Mouse (Mus musculus): ENCODE results near the gene Cacna1d. TPM values are rescaled to one million over a fixed set of nuclear protein-coding genes. Genes with fewer than 3 reads are reported as not detected.
A peak's percentile ranks its signal among the peaks of the same experiment; 100 is the strongest.

Gene Cacna1d
- total RNA-seq, 2 experiments from 2014 or later: 9.6 to 12.5 TPM

DNA sequence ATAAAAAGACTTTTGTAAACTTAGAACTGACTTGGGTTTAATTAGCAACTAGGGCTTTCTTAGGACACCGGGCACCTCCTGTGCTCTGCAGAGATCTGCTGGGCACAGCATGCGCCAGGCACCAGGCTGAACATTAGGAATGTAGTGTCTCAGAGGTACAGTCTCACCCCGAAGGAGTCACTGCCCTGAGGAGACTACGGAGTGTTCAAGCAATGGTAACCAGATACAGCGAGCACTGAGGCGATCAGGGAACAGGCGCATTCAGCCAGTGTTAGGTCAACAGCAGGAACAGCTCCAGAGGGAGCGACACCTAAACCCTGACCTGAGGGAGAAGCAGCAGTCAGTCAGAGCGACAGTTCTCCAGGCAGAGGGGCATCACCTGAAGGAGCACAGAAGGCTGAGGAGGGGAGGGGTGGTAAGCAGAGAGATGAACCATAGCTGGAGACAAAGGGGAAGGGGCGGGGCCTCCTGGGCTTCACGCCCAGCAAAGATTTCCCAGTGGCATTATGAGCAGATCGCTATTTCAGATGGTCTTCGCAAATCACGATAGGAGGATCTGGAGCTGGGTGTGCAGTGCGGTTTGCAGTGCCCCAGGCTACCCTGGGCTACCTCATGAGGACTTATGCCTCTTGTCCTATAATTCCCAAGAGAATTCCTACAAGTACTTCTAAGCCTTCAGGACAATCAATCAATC, 413.0 kb downstream of the Cacna1d start:
- no peak for DNase-seq

DNA sequence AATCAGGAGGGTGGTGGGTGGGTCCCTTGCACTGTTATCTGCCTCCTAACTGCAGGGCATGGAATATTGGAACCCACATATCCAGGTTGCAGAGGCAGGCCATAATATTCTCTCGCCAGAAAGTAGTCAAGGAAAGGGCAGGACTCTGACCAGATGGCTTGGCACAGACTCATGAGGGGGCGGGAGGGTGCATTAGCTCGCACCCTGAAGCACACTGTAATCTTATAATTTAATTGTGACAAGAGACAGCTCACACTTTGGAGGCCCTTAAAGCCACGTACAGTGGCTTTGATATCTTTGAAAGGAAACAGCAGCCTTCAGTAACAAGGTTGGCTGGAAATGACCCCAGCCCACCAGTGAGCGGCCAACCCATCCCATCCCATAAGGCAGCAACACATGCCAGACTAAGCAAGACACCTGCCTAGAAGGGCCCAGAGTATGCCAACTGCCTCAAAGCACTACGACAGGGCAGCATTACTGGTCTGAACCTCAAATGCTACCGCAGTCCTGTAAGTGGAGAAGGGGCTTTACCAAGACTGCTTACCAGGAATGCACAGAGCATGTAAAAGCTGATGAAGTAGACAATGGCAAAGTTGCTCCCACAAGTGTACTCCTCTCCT, 415.9 kb downstream of the Cacna1d start:
- DNase-seq: no peak

DNA sequence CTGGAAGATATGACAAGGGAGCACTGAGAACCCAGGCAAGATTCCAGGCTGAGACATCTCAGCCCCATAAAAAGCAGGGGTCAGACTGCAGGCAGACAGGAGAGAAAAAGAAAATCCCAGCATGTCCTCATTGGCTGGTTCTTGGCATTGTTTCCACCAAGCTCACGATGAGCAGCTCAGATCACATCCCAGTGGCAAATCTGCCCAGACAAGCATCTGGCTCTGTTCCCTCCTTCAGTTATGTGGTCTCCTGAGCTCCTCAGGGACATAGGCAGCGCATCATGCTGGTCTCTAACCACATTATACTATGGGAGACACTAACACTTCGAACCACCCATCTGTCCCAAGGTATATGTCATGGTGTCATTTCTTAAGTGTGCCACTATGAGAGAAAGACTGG, 422.7 kb downstream of the Cacna1d start:
- DNase-seq: no peak

DNA sequence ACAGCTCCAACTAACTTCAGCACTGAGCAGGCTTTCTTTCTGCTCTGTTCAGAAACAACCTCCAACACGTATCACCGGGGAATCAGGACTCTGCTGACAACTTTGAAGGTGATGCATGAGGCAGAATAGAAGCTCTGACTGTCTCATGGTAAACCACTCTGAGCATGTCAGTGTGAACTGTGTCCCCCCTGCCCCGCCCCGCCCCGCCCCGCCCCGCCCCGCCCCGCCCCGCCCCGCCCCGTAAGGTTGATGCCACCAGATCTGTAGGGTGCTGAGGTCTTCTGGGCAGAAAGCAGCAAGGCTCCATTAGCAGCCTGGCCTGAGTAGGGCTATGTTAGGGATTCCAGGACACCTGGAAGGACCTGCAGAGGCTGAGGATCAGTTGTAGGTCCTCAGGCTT, 424.5 kb downstream of the Cacna1d start:
- no peak for DNase-seq

DNA sequence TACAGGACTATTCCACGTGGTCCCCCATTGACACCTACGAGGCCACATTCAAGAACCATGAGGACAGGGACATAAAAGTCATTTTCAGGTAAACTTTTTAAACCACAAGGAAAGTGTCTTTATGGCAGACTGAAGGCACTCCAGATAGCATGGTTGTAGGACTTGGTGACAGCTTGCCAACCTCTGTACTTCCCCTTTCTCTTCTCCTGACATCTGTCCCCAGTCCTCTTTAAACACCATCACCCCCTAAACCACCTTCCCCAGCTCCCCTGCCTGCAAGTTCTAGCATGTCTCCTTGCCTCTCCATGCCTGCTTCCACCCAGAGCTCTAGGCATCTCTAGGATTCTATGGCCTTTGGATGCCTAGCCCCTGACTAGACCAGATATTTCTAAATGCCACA, 426.4 kb downstream of the Cacna1d start:
- DNase-seq: no peak

DNA sequence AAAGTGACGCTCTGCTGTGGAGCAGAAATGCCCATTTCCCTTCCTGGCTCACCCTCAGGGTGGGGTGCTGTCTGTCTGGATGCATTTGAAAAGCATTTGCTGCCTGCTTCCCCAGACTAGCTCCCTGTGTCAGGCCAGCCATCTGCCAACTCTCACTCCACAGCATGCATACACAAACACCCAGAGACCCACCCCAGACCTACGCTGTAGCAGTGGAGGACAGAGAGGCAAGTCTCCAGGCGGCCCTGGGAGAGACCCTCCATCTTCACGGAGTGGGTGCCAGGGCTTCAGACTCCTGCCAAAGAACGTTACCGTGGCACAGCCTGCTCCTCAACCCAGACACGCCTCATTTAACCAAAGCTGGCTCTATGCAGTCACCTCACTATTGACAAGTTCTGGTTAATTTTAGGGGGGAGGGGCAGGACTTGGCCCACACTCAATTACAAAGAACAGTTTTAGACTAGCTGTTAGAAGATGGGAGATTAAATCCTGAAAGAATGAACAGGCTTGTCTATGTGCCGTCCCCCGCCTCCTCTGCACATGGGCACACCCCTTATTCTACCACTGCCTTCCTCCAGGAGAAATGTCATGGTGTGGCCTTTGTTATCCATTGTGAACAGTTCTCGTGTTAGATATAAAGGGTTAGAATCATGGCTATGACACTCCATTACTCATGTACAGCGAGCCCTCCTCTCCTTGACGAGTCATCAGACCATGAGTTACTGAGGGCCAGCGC, 435.1 kb downstream of the Cacna1d start:
- no peak for DNase-seq

DNA sequence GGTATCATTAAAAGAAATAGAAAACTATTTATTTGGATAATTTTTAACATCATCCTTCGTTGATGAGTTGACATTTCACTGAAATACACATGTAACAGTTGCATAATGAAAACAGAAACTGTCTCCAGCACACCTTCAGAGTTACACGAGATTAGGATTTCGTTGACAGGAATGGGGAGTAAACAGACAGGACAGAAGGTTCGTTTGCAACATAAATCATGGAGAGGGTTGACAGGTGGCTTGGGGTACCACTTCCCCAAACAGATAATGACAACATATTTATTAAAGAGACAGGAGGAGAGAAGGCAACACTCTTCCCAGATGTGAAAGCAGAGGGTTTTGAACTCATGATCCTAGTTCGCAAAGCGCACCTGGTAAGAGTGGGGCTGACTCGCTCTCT, 436.3 kb downstream of the Cacna1d start:
- DNase-seq: no peak

DNA sequence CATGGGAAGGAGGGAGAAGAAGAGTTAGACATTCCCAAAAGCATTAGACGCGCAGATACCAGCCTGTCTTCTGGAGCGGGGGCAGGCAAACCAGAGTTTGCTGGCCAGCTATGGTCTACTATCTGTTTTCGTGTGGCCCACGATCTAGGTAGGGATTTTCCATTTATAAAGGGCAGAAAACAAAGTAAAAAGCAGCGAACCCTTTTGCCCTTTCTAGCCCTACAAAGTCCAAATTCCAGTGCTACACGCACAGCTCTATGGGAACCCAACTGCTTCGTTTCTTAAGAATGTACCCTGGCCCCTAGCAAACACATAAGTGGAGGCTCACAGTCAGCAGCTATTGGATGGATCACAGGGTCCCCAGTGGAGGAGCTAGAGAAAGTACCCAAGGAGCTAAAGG, 441.0 kb downstream of the Cacna1d start:
- no peak for DNase-seq

DNA sequence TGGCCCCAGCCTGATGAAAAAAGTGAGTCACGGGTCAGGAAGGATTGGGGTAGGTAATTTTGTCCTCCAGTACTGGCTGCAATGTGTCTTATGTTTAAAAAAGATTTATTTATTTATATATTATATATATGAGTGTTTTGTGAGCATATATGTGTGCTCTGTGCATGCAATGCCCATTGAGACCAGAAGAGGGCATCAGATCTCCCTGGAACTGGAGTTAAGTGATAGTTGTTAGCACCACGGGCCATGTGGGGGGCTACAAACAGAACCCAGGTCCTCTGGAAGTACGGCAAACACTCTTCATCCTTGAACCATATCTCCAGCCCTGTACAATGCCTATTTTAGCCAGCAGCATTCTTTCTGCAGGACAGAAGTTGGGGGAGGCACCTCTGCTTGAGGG, 443.2 kb downstream of the Cacna1d start:
- no peak for DNase-seq

DNA sequence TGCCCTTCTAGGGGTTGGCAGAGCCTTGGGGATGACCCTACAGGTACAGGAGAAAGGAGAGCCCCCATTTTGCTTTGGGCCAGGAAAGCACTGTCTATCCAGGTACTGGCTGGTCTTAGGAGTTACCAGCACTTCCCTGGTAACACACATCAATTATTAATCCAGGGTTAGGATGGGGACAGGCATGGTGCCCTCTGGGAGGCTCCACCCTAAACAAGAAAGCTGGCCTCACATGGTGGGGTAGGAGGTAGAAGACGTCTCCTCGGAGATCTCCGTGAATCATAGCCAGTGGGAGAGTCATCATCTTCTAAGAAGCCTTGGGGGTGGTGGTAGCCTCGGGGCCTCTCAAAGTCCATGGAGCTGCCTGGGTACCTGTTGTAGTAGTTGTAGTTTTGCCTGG, 444.3 kb downstream of the Cacna1d start:
- DNase-seq: no peak

DNA sequence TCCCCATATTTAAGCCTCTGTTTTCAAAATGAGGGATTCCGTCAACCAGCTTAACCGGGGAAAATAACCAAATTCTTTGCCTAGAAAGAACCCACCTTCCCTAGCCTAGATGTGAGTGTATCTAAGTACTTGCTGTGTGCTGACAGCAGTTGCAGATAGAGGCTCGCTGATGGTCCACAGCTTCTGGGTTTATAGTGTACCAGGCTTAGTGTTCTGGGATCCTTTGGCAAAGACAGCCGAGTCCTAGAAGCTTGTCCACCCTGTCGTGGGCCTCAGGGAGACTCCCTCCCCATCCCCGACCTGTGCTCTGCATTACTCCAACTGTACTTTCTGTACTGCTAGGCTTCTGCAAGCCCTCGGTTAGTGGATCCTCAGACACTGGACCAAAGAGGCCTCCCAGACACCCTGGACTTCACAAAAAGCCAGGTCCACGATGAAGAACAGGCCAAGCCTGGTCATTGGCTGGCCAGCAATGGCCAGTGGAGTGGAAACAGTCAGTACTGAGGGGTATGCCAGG, 445.5 kb downstream of the Cacna1d start:
- peak; percentile 43 for DNase-seq

DNA sequence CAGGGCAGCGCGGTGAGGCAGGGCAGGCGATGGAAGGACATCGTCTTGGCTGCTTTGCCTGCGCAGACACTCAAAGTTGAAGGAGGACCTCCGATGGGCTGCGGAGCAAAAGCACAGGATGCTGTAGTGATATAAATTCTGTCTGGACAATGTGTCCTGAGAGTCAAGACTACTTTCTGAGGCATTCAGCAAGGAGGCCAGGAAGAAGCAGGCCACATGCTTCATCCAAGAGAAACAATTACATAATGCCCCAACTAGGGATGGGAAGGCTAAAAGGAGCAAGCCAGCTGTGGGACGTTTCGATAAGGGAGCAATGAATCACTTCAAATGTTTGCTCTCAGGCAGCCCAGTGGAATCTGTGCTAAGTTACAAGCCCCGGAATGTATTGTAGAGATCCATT, 446.0 kb downstream of the Cacna1d start:
- peak; percentile 36 for DNase-seq

DNA sequence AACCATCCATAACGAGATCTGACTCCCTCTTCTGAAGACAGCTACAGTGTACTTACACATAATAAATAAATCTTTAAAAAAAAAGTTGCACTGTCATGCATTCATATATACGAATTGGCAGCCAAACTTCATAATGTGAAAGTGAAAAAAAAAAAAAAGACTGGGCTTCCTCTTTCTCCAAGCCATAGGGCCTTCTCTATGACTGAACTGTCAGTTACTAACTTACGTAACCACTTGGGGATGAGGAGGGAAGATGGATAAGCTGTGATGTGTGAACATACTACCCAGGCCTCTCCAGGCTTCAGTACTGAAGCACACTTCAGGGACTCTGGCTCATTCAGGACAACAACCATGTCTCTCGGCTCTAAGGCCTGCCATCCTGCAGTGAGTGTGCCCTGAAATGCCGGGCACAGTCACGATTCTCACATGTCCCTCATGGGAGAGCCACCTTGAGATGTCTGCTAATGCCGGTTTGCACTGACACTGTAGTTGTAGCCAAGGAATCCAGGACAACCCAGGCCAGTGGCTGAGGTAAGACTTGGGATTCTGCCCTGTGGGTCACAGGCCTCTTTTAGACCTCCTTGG, 447.8 kb downstream of the Cacna1d start:
- DNase-seq: peak; percentile 31

DNA sequence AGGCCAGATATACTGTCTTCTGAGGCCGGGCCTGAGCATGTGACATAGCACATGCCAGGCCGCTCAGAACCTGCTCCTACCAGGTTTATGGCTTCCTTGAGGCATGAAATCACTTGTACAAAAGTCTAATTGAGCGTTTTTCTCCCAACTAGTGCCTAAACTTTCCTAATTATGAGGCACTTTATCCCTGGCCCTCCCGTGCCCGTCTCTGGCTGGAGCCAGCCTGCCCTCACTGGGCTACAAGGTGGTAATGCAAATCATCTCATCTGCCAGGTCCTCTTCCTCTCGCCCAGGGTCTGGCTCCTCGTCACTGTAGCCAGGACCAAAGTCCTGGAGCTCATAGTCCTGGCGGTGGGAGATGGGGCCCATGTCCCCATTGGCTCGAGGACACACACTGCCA, 449.4 kb downstream of the Cacna1d start:
- DNase-seq: no peak

DNA sequence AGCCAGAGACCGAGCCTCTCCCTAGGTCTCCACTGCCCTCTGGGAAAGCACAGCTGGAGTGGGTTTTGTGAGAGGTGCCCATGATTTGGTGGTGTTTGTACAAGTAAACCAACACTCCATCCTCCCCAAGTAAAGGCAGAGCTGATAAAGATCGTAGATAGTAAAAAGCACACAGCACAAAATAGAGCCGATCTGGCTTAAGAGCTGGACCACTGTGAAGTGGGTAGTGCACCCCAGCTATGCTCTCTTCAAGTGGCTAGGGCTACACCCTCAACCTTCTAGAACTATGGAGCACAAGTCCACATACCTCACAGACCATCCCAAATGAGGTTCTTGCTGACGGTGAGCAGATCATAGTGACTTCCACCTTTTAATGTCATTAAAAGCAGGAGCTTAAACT, 451.8 kb downstream of the Cacna1d start:
- no peak for DNase-seq

DNA sequence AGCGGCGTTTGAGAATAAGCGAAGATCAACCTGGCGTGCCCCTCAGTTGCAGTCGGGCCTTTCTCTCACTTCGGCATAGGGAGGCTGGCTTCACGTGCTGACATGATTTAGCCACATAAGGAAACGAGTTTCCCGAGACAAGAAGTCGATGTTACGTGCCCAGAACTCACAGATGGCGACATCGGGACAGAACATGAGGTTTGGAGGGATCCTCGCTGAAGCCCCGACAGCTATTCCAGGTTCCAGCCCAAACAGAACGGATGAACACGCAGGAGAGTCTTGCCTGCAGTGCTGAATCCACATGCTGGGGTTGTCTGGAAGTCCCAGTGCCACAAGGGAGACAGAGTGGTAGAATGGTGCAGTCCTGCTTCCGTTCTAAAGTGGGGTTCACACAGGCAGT, 452.8 kb downstream of the Cacna1d start:
- no peak for DNase-seq

DNA sequence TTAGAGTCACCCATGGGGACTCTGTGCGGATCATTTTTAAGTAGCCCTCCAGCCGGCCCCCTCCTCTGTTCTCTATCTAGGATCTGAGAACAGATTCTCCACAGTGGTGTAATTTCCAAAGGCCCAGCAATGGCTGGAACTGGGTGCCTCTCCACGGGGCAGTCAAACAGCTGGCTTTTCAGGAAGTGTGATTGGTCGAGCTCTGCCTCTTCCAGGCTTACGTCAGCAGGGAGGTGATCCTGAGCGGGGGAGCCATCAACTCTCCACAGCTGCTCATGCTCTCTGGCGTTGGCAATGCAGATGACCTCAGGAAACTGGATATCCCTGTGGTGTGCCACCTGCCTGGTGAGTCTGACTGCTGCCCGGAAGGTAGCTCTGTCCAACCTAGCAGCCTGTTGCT, 457.9 kb downstream of the Cacna1d start:
- DNase-seq: peak; percentile 19

DNA sequence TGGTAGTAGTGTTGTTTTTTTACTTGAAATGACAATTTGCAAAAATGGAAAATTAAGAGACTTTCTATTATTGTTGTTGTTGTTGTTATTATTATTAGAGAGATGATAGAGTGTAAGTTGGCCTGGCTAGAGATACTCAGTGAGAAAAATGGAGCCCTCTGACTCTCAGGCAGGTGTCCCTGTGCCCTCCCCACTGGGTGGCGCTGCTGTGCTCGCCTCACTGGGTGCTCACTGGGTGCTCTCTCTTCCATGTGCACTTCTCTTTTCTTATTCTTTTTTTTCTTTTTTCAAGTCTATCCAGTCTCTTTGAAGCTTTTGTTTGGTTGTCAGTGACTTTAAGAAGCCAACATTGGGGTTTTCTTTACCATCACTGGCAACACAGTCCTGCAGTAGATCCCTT, 463.9 kb downstream of the Cacna1d start:
- DNase-seq: peak; percentile 51

DNA sequence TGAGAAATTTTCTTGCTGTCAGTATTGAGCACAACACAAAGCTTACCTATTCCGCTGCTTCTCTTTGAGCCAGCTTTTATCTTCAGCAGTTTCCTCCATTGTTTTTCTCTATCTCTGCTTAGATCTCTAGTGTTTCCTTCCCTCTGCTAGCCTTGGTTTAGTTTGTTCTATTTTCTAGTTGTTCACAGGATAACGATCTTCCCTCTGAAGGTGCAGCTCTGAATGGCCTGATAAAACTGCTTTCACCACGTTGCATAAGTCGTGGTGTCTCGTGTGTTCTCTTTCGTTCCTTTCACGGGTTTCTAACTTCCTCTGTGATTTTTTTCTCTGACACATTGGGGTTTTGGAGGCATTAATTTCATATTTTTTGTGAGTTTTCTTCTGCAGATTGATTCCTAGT, 466.9 kb downstream of the Cacna1d start:
- no peak for DNase-seq

DNA sequence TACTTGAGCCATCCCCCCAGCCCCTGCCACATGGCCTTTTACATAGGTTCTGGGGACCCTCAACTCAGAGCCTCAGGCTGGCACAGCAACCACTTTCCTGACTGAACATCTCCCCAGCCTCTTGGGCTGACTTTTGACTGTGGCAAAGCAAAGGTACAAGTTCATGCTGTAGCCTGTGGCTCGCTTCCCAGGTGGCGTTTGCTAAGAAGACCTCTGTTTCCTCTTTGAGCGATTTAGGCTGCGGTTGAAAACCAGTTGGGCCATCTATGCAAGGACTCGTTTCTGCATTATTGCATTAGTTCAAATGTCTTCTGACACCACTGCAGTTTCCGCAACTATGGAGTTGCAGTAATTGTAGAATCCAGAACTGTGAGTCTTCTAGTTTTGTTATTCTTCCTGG, 468.8 kb downstream of the Cacna1d start:
- DNase-seq: no peak

DNA sequence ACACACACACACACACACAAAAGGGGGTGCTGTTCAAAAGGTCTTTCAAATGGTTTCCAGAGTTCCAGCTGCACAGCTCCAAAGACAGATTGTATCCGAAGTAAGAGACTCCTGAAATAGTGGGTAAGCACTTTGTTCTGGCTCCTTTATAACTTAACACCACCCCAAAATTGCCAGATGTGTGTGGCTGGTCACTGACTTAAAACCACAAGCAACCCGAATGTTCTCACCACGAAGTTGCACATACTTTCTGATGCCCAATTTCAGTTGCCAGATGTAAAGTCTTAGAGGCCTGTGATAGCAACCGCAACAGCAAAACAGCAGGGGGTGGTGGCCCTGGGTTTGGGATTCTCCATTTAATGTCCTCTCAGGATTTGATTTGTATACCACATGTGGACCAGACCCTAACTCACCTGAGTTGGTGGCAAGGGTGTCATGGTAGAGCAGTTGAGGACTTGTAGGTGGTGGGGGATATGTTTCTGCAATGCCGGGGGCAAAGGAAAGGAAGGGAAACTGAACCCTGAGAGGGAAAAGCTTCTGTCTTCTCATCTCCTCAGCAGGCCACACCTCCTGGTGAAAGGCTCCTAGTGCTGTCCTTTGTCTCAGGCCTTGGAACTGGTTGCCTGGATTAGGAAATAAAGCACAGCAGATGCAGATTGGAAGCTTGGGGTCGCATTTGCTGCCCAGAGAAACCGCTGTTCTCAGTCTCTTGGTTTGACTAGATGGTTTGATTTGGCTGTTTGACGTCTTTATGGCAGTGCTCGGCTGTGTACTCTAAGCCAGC, 471.3 kb downstream of the Cacna1d start:
- no peak for DNase-seq

DNA sequence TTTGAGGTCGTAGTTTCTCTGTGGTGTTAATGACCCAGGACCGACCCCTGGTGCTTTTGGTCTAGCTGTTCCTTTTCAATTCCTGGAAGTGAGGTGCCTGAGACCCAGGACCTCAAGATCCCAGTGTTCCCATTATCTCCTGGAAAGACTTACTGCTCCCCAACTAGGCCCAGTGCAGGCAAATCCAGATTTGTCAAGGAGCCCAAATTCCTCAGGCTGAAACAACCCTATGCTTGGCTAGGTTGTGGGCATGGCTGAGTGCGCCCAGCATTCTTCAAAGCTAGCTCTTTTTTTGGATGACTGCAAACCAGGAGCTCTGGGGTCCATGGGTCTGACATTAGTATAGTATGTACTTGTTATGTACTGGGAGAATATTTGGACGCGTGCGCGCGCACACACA, 471.9 kb downstream of the Cacna1d start:
- DNase-seq: no peak

DNA sequence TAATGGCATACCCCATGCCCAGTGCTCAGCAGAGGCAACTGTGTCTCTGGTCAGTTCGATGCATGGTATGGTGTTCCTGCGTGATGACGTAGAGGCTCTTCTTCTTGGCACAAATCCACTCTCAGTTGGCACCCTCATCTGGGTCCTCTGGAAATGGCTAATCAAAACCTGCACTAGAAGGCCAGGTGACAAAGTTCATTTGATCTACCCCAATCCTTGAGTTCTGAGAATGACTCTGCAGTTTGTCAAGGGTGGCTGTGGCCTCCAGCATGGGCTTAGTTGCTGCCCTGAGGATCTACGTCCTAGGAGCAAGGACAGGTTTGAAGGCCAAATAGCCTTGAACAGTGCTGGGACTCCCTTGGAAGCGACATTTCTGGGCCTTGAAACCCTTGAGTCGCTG, 472.4 kb downstream of the Cacna1d start:
- DNase-seq: no peak

All from heart, postnatal 4 days (tissue).